Mouse (Mus musculus): ENCODE measurements around the gene Prkcd. TPM values are rescaled to one million over a fixed set of nuclear protein-coding genes. Genes with fewer than 3 reads are reported as not detected.
A peak's percentile ranks its signal among the peaks of the same experiment; 100 is the strongest.

Gene Prkcd
- polyA plus RNA-seq, 2 experiments: 11.4 to 18.7 TPM

GRCm38 (mm10) chr14:30626756-30627742, 1.0 kb upstream of the Prkcd start:
- 13% methylated on average over 12 of the region's 12 CpGs for WGBS (ENCODE audit: insufficient replicate concordance)
- Histone ChIP-seq H3K9me3 (ENCODE audit: control insufficient read depth, low read length) (no peaks in the 10 kb centered on the region), H3K4me2 (ENCODE audit: low read depth) (peak overlapping the region; percentile 97), H3K36me3 (replicated peaks; ENCODE audit: control insufficient read depth, insufficient read depth, low read depth) (no peaks in the 10 kb centered on the region), H3K4me3 (ENCODE audit: insufficient read depth in 1 of 2, low read depth in 2 of 2, low read length in 2 of 2) (peak overlapping the region in 1 of 2 experiments; percentile 78; a peak in 2 of 4 replicates), H3K9ac (replicated peaks) (no peak overlapping the region), H3K27ac (no peak overlapping the region; the same call in 1 of the 2 replicates), H3K27me3 (ENCODE audit: control insufficient read depth, insufficient read depth, low read length) (no peaks in the 10 kb centered on the region), H3K4me1 (replicated peaks; ENCODE audit: control insufficient read depth in 2 of 2, insufficient read depth in 2 of 2, low read length in 1 of 2) (peaks cover 12 to 14% of the 10 kb centered on the region in 2 experiments)
- no peak for ATAC-seq (ENCODE audit: insufficient read depth)
- no peak for DNase-seq (ENCODE audit: low read depth in 3 of 3, low spot score in 3 of 3)
- TF ChIP-seq CTCF (IDR thresholded peaks at IDR 0.05; ENCODE audit: low read depth) (no peak), EP300 (IDR thresholded peaks at IDR 0.05; ENCODE audit: low read depth) (no peak)

- DNase-seq (ENCODE audit: low read depth in 3 of 3, low spot score in 3 of 3) (peak; percentile 54 to 67 (median 55)), ATAC-seq (ENCODE audit: insufficient read depth) (peak; percentile 63)
- Histone ChIP-seq H3K36me3 (replicated peaks; ENCODE audit: control insufficient read depth, insufficient read depth, low read depth) (no peaks in the 10 kb centered on the region), H3K4me2 (ENCODE audit: low read depth) (peak overlapping the region; percentile 97), H3K9me3 (ENCODE audit: control insufficient read depth, low read length) (no peaks in the 10 kb centered on the region), H3K27me3 (ENCODE audit: control insufficient read depth, insufficient read depth, low read length) (no peaks in the 10 kb centered on the region), H3K27ac (no peak overlapping the region), H3K4me1 (replicated peaks; ENCODE audit: control insufficient read depth in 2 of 2, insufficient read depth in 2 of 2, low read length in 1 of 2) (peaks cover 12 to 14% of the 10 kb centered on the region in 2 experiments), H3K9ac (replicated peaks) (peak overlapping the region; percentile 65), H3K4me3 (ENCODE audit: insufficient read depth in 1 of 2, low read depth in 2 of 2, low read length in 2 of 2) (peak overlapping the region; percentile 71 to 78)
- 1% methylated on average over 39 of the region's 39 CpGs for WGBS (ENCODE audit: insufficient replicate concordance)
- TF ChIP-seq EP300 (IDR thresholded peaks at IDR 0.05; ENCODE audit: low read depth) (no peak), CTCF (IDR thresholded peaks at IDR 0.05; ENCODE audit: low read depth) (no peak)
Measured at GRCm38 (mm10) chr14:30625131-30625807, 741 bp downstream of the Prkcd start.

DNA sequence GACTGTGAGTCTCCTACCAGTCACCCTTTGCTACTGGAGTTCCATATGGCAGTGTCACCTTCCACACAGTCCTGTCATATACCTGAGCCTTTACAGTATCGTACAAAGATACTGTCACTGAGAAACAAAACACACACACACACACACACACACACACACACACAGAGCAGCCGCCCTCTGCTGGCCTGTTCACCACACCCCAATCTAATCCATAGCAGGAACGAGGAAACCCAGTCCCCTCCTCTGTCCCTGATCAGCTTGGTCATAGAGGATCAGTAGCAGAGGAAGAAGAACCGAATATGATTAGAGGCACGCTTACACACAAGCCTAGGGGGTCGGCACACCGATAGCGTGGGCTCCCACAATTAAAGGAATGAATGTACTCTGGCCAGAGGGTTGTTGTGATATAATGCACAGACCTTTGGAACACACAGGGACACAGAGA, 1.7 kb downstream of the Prkcd start:
- H3K4me1 ChIP-seq (replicated peaks; ENCODE audit: control insufficient read depth in 2 of 2, insufficient read depth in 2 of 2, low read length in 1 of 2): peaks cover 12 to 14% of the 10 kb centered on the region in 2 experiments

DNA sequence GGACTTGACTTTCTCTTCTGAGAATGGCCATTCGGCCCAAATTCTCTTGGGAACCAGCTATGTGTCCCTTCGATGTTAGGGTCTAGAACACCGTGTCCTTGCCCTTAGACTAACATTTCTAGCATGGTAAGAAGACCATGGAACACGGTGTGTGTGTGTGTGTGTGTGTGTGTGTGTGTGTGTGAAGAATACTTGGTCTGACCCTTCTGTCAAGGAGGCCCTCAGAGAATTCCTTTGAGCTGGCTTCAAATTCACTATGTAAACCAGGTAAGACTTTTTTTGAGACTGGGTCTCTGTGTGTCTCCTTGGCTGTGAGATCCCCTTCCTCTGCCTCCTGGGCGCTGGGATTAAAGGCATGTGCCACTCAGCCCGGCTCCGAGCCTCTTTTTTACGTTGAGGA, 3.5 kb downstream of the Prkcd start:
- no peaks in the 10 kb centered on the region for H3K27me3 ChIP-seq (ENCODE audit: control insufficient read depth, insufficient read depth, low read length)
- H3K9me3 ChIP-seq (ENCODE audit: control insufficient read depth, low read length): no peaks in the 10 kb centered on the region
- TF ChIP-seq CTCF (IDR thresholded peaks at IDR 0.05; ENCODE audit: low read depth) (no peak), EP300 (IDR thresholded peaks at IDR 0.05; ENCODE audit: low read depth) (no peak)
- H3K4me3 ChIP-seq (ENCODE audit: insufficient read depth in 1 of 2, low read depth in 2 of 2, low read length in 2 of 2): no peak overlapping the region
- H3K4me1 ChIP-seq (replicated peaks; ENCODE audit: control insufficient read depth in 2 of 2, insufficient read depth in 2 of 2, low read length in 1 of 2): peaks cover 14 to 20% of the 10 kb centered on the region in 2 experiments
- 80% methylated on average over 8 of the region's 8 CpGs for WGBS (ENCODE audit: insufficient replicate concordance)
- H3K4me2 ChIP-seq (ENCODE audit: low read depth): no peak overlapping the region
- no peak overlapping the region for H3K9ac ChIP-seq (replicated peaks)
- ATAC-seq (ENCODE audit: insufficient read depth) (no peak), DNase-seq (ENCODE audit: low read depth in 3 of 3, low spot score in 3 of 3) (no peak)
- no peak overlapping the region for H3K27ac ChIP-seq
- no peaks in the 10 kb centered on the region for H3K36me3 ChIP-seq (replicated peaks; ENCODE audit: control insufficient read depth, insufficient read depth, low read depth)

More for the DNA sequence above, 1.7 kb downstream of the Prkcd start:
- Histone ChIP-seq H3K27ac (no peak overlapping the region), H3K9ac (replicated peaks) (peak overlapping the region; percentile 65), H3K27me3 (ENCODE audit: control insufficient read depth, insufficient read depth, low read length) (no peaks in the 10 kb centered on the region), H3K4me3 (ENCODE audit: insufficient read depth in 1 of 2, low read depth in 2 of 2, low read length in 2 of 2) (peak overlapping the region; percentile 71 to 78), H3K4me2 (ENCODE audit: low read depth) (peak overlapping the region; percentile 97), H3K9me3 (ENCODE audit: control insufficient read depth, low read length) (no peaks in the 10 kb centered on the region), H3K36me3 (replicated peaks; ENCODE audit: control insufficient read depth, insufficient read depth, low read depth) (no peaks in the 10 kb centered on the region)
- TF ChIP-seq EP300 (IDR thresholded peaks at IDR 0.05; ENCODE audit: low read depth) (no peak), CTCF (IDR thresholded peaks at IDR 0.05; ENCODE audit: low read depth) (peak; percentile 57)
- ATAC-seq (ENCODE audit: insufficient read depth) (no peak), DNase-seq (ENCODE audit: low read depth in 3 of 3, low spot score in 3 of 3) (no peak)
- WGBS (ENCODE audit: insufficient replicate concordance): 27% methylated on average over 8 of the region's 8 CpGs

Data from liver, embryonic 14.5 days (tissue).